Mouse (Mus musculus) megakaryocyte, adult 5-6 weeks (primary cell): ENCODE results near the gene Pgap3. TPM values are rescaled to one million over a fixed set of nuclear protein-coding genes. Genes with fewer than 3 reads are reported as not detected.

Source experiments
- ATAC-seq: 2 replicates; pipeline ENCODE4 v1.8.0; 2016; ENCODE audit warnings: mild to moderate bottlenecking, inconsistent platforms; ENCODE audit not compliant: poor library complexity, severe bottlenecking
- total RNA-seq, 2 experiments: library from RNA; stranded (forward) in 1 of 2; stranded (reverse) in 1 of 2; fragments of 153-499, 151-499 nt in 1 of 2; fragments of 221-1000, 200-1000 nt in 1 of 2; gene quantifications; 2 replicates each; pipeline versions ENCODE4 v1.2.3 to v1.2.4; 2015 to 2017

Gene Pgap3
- total RNA-seq, 2 experiments from 2014 or later: 2.7 to 3.3 TPM

- no peak for ATAC-seq
Observed at GRCm38 (mm10) chr11:98412797-98413301, 12.6 kb upstream of the Pgap3 start.

DNA sequence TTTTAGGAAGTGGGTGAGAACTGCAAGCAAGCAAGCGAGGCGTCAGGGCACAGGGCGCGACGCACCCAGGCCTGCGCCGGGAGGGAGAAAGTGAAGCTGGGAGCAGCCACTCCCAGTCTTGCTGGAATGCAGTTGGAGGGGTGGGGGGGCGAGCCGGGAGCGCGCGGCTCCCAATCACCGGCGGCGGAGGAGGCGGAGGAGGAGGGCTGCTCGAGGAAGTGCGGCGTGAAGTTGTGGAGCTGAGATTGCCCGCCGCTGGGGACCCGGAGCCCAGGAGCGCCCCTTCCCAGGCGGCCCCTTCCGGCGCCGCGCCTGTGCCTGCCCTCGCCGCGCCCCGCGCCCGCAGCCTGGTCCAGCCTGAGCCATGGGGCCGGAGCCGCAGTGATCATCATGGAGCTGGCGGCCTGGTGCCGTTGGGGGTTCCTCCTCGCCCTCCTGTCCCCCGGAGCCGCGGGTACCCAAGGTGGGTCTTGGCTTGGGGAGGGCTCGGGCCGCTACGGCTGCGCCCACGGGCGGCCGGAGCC lies 12.0 kb upstream of the Pgap3 start, which contains the start of gene Erbb2:
TSS of gene Erbb2 (plus strand) at position 198 of the 524 bp plus-strand sequence.
- ATAC-seq: no peak

DNA sequence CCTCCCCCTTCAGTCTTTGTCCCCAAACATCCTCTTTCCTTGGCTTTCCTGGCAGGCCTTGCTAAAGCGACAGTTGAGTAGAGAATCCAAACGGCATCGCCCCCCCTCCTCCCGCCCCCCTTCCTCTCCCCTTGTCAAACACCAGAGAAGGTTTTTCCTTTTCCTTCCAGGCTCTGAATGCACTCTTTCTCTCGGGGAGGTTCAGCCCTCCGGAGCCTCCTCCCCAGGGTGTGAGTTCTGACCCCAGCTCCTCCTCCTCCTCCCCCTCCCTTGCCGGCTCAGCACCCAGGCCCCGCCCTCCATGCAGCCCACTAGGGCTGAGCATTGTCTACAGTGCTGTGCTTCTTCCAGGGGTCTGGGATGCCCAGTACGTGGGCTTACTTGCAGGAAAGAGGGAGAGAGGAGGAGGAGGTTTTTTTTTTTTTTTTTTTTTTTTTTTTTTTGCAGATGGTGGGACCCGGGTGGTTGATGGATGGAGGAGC lies 9.1 kb upstream of the Pgap3 start:
- no peak for ATAC-seq

GRCm38 (mm10) chr11:98408872-98409271 lies 8.6 kb upstream of the Pgap3 start:
- ATAC-seq: no peak

DNA sequence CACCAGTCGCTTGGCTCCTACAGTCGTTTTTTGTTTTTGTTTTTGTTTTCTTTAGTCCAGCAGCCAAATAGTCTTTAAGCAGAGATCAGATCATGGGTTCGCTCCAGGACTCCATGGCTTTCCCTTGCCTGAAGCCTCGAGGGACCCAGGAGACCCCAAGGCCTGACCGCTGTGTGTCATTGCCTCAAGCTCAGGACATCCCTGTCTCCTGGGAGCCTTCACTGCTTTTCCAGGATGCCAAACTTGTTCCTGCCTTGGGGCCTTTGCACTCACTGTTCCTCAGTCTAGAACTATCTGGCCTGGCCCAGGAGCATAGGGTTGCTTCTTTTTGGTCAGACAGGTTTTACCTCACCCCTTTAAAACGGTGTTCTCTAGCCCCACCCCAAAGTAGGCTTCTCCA lies 6.3 kb upstream of the Pgap3 start:
- ATAC-seq: no peak

GRCm38 (mm10) chr11:98400816-98401215 lies 526 bp upstream of the Pgap3 start:
- ATAC-seq: no peak

- no peak for ATAC-seq
Observed at GRCm38 (mm10) chr11:98397946-98398345, 2.3 kb downstream of the Pgap3 start.

DNA sequence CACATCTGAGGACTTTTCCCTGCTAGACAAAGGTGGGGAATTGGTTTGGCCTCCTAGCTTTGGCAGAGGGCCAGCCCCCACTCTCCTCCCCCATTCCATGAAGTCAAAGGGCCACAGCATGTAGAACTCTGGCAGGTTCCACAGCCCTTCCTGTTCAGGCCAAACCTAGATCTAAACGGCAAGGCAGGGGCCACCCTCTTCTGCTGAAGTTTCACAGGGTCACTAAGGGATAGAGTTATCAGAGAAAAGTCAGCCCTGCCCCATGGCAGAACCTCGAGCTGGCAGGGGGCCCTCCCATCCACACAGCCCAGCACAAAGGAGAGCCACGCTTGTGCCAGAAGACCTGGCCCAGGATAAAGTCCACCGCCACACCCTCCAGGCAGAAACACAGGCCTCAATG lies 5.2 kb downstream of the Pgap3 start:
- no peak for ATAC-seq

GRCm38 (mm10) chr11:98394301-98394700 lies 6.0 kb downstream of the Pgap3 start:
- no peak for ATAC-seq

GRCm38 (mm10) chr11:98393317-98393716 lies 7.0 kb downstream of the Pgap3 start:
- no peak for ATAC-seq

DNA sequence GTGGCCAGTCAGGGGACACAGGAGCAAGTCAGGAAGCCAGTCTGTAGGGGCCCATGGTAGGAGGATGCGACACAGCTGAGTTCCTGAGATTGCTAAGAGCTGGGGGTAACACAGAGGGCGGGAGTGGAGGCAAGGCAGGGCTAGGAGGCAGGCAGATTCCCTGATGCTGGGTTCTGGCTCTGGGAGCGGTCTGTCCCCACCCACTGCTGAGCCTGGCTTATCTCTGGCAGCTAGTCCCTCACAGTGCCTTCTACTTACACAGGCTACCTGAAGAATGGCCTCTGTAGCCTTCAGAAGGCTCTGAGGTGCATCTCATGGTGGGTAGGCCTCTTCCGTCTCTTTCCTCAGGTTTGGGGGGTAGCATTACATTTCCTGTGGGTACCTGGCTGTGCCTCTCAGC lies 7.6 kb downstream of the Pgap3 start:
- peak; percentile 19; the same call in 1 of the 2 replicates for ATAC-seq

- no peak for ATAC-seq
Observed at GRCm38 (mm10) chr11:98392034-98392433, 8.3 kb downstream of the Pgap3 start.

DNA sequence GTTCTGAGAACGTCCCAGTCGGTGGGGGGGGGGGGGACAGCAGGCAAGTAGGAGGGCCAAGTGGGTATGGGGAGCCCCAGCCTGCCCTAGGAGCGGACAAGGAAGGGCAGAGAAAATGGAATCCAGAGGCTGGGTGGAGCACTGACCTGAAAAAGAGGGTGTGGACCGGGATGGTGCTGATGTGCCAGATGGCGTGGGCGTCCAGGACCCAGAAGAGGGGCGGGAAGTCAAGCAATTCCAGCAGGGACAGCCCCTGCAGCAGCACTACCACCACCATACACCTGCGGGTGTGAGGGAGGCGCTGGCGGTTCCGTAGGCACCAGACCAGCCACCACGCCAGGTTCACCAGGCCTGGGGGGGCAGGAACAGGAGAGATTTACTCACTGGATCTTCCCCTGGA lies 10.1 kb downstream of the Pgap3 start:
- no peak for ATAC-seq

- peak; percentile 52 for ATAC-seq
Observed at GRCm38 (mm10) chr11:98389221-98389780, 11.0 kb downstream of the Pgap3 start.

DNA sequence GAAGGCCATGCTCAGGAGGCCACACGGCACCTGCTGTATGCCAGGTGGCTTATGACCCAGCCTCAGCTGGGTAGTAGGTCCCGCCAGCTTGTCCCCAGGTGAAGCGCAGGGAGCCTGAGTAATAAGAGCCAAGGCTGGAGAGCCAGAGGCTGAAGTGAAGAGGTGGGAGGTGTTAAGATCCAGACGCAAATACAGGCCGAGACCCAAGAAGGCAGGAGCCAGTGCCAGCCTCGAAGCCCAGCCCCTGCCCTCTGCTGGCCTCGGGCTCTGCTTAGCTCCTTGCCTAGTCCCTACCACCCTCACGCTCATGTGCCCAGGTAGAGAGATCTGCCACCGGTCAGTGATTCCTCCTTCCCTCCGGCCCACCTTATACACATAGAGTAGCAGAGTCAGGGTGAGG lies 12.0 kb downstream of the Pgap3 start:
- ATAC-seq: no peak

DNA sequence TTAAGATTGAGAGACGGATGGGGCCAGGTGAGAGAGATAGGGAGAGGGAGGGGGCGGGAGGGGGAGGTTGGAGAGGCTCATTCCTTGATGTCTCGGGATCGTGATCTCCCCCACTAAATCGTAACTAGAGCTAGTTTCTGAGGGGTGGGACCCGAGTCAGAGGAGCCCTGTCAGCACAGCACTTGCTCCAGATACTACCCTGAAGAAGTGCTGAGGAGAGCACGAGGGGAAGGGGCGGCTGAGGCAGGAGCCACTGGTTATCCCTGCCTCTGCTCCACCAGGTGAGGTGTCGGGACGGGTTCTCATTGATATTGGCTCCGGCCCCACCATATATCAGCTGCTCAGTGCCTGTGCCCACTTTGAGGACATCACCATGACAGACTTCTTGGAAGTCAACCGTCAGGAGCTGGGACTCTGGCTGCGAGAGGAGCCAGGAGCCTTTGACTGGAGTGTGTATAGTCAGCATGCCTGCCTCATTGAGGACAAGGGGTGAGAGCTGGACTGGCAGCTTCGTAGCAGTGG lies 13.2 kb downstream of the Pgap3 start:
- no peak for ATAC-seq

DNA sequence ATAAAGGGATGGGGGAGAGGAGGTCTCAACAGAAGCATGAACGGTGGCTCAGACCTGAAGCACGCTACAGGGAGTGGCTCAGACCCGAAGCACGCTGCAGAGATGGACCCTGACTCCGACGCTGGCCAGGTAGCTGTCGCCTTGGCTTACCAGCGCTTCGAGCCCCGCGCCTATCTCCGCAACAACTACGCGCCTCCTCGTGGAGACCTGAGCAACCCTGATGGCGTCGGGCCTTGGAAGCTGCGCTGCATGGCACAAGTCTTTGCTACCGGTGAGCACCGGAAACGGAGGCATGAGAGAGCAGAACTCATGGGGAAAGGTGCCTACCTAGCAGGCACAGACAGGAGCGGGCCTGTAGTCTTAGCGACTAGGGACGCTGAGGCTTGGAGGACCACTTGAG lies 13.7 kb downstream of the Pgap3 start:
- no peak for ATAC-seq

- no peak for ATAC-seq
Observed at GRCm38 (mm10) chr11:98385638-98386585, 14.4 kb downstream of the Pgap3 start, which contains the start of gene Pnmt. Gene Pnmt, plus strand, starts transcription at chr11:98386450.

- no peak for ATAC-seq
Observed at GRCm38 (mm10) chr11:98384721-98385637, 15.3 kb downstream of the Pgap3 start.

- no peak for ATAC-seq
Observed at GRCm38 (mm10) chr11:98384216-98384615, 16.1 kb downstream of the Pgap3 start.
